Mouse (Mus musculus): ENCODE results near the gene Stil.
"Not testable (repeated sequence)": the region's sequence is repeated elsewhere in the genome, so short reads cannot be mapped to it uniquely, and the experiment has no call there.

Gene Stil

DNA sequence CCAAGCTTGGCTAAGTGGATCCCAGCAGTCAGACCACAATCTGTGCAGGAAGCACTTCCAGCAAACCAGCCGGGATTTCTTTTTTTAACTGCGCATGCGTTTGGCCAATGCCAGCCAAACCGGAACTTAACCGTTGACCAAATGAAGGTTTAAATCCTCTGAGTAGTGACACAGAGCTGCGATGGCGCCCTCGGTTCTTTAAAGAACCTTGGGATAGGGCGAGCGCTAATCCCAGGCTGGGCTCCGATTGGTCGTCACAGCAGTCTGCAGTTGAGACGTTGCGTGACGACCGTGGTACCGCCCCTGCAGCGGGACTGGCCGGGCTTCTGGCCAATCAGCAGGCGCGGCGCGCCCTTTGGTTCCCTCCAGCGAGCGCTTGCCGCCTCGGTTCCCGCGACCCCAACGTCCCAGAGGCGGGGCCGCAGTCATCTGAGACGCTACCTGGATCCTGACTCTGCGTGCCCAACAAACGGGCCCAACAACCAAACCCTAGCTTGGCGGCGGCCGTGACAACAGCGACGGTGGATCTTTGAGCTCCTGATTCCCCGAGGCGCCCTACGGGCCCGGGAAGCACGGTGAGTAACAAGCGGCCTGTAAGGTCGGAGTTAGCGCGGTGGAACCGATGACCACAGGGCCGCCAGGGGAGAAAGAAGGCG is at the start of gene Stil:
TSS of gene Stil (plus strand) at position 387 of the 656 bp plus-strand sequence.
- in situ Hi-C loops (cut with MboI) = no loop called here

DNA sequence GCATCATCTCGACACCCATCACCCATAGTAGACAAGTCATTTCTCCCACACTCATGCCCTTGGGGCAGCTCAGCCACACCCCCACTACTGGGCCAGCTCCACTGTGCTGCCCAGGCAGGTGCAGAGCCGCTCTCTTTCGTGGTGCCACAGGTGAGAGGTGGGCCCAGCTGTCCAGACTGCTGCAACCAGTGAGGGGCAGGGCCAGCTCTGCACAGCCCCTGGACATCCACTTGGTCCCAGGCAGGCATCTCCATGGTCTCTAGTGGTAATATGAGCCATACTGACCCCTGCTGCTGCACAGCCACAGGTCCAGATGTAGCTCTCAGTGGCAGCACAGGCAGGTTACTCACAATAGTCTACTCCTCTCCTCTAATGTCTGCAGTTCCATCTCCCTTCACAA is 46.8 kb upstream of the Stil start:
- in situ Hi-C loops (cut with MboI) = no loop called here

DNA sequence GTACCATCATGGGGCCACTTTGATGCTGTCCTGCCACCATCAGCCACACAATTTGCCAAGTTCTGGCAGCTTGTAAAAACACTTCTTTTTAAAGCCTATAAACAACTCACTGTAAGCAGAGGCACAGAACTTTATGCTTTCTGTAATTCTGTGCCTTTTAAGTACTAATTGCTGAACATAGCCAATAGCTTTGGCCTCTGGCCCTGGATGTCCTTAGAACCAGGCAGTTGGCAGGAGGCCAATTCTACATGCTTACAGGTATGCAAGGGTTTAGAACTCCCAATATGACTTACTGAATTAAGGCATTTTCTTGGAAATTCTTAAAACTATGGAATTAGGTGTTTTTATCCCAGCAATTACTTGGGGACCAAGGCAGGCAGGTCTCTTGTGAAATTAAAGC is 42.6 kb upstream of the Stil start:
- in situ Hi-C loops (cut with MboI) = no loop called here

DNA sequence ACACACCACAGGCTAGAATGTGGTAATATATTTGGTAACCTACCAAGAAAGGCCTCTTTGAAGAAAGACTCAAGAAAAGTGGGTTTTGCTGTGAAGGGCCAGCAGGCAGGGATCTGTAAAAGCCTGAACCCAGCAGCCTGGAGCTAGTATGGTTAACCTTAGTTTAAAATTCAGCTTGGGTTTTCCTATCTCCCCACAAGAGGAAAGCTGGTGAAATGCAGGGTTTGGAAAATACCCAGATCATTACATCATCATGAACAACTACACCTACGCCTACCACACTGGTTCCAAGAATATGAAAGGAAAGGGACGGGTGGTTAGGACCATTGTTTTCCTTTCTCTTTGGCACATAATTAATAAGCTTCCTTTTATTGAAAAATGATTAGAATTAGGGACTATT is 41.7 kb upstream of the Stil start:
- in situ Hi-C loops (cut with MboI) = no loop called here

DNA sequence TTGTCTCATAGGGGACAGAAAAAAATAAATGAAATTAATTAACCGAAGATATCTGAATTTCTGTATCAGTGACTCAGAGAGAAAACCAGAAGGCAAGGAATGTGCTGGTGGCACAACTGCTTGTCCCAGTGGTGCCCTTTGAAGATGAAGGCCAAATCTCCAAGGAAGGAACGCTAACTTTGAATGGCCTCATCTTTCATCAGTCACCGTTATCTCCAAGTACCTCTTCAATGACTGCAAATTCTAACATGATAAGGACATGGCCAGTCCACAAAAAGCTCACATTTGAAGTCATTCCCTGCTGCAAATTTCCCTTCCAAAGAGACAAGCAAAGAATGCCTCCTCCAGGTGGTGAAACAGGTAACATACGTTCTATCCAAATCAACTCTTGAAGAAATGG is 41.2 kb upstream of the Stil start:
- in situ Hi-C loops (cut with MboI) = no loop called here

DNA sequence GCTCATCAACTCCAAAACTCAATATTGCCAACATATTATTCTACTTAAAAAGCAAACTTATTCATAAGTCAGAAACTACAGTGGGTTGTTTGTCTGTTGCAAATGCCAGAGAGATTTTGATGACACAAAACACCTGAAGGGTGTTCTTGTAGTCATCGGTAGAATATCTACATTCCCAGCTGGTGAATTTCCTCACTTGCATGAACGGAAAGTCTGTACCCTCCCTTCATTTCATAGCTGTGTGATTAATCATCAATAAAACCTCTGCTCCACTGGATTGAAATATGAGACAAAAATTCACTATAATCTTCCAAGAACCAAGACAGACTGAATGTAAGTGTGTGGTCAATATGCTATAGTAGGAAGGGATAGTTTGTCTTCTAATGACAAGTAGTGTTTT is 40.4 kb upstream of the Stil start:
- in situ Hi-C loops (cut with MboI) = no loop called here

DNA sequence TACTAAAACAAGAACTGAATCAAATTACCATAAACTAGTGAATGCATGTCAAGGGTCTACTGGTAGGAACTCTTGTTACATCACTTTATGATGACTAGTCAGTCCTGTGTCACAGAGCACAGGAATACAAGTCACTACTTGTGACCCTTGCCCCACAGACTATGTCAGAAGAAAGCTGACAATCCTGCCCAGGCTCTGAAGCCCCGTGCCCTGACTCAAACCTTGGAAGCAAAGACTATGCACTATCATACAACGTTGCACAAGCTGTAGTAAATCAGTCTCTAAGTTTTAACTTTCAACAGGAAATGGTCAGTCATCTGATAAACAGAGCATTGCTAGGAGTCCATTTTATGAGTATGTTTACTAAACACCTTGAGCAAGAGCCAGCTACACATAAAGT is 39.1 kb upstream of the Stil start:
- in situ Hi-C loops (cut with MboI) = not testable (repeated sequence)

DNA sequence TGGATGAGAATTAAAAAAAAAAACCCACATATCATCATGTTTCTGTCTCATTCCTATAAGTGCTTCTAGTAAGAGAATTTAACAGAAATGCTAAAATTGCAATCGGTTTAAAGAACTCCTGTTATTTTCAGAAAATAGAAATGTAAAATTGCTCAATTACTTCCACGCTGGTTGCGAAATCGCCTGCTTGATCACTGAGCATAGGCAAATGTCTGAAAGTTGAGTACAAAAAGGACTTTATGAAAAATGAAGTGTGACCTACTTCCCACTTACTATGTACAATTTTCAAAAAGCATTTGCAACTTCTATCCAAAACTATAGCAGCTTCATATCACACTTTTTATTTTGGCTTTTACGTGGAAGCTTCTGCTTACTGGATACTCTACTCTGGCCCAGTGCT is 29.2 kb upstream of the Stil start:
- in situ Hi-C loops (cut with MboI) = no loop called here

DNA sequence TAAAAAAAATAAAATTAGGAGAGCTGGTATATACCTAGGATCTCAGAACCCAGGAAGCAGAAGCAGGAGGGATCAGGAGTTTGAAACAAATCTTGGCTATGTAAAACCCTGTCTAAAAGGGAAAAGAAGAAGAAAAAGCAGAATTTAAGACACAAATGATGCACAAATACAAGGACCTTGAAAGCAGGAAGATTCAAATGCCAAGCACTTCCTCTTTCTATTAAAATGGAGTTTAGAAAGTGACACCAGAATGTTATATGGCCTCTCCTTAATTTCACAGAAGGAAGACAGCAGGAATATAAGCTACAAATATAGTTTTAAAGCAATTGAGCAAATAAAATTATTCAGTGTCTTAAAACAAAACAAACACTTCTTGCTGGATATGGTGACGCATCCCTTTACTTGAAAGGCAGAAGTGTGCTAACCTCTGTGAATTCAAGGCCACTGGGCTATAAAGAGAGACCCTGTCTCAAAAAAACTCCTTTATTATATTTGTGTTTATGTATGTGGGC is 26.7 kb upstream of the Stil start:
- in situ Hi-C loops (cut with MboI) = no loop called here

DNA sequence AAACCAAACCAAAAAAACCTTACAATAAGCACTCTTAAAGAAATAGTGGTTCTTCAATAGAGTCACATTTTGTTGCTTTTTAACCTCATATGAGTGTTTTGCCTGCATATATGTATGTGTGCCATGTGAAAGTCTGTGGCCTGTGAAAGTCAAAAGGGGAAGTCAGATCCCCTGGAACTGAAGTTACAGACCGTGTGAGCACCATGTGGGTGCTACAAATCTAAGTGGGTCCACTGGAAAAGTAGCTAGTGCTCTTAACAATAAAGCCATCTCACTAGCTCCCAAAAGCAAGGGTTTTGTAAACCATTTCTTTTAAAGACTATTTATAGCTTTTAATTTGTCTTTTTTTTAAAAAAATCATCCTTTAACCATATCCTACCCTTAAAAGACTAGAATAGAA is 17.3 kb upstream of the Stil start:
- in situ Hi-C loops (cut with MboI) = no loop called here

DNA sequence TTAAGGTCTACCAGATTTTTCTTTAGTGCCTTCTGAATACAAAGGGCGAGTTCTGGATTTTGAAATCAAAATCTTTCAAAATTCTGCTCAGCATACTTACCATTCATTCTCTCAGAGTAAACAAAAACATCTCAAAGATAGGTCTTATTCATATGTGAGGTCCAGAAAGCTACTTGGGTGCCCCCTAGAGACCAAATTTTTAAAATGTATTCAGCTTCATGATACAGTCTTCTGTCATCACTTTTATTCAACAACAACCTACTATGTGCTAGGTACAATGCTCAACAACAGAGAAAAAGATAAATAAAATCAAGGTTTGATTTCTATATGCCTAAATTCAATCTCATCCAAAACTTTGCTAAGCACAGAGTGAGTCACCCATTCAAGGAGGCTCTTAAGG is 16.9 kb upstream of the Stil start:
- in situ Hi-C loops (cut with MboI) = no loop called here

DNA sequence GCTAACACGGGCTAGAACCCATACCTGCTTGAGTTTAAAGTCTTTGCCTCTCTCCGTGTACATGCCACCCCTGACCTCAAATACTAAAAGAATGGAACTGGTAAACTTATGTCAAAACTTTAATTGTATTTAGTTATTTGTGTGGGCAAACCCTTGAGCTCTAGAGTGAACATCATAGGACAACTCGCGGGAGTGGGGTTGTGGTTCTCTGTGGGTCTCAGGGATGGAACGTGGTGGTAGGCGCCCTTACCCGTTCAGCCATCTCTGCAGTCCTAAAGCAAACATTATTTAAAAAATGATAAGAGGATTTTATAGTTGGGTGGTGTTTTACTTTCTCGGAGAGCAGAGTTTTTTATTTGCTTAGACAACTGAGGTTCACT is 13.8 kb upstream of the Stil start:
- in situ Hi-C loops (cut with MboI) = no loop called here

DNA sequence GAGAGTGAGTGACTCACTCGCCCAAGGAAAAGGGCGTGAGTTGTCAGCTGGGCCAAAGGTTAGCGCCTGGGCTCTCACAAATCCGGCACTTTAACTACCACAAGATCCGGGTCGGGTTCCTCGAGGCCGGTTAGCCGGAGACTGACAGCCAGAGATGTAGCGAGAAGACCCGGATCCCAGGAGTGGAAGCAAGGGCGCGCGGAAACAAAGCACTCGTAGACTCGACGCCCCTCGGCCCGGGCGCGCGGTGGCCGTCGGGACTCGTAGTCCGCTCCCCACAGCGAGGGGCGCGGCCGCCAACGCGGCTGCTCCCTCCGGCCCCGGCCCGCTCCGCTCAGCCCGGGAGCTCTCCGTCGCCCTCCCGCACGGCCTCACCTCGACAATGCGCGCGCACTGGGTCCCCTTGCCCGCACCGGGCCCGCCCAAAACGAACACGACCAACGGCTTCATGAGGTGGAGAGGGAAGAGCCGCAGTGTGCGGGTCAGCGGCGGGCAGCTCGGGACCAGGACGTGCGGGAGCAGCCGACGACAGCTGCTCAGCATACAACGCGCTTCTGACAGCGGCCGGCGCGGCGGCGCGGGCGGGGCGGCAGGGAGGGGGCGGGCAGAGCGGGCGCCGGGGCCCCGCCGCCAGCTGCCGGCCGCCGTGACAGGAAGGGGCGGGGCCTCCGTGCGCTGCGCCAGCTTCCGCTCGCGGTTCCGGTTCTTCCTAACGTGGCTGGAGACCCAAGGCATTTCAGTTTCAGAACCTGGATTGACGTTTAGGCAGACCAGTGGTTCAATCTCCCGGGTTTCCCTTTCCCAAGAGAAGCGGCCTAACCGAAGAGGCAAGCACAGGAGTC is 13.1 kb upstream of the Stil start, which contains the start of gene Cmpk1:
TSS of gene Cmpk1 (minus strand) at position 651 of the 842 bp plus-strand sequence.
- in situ Hi-C loops (cut with MboI) = no loop called here

DNA sequence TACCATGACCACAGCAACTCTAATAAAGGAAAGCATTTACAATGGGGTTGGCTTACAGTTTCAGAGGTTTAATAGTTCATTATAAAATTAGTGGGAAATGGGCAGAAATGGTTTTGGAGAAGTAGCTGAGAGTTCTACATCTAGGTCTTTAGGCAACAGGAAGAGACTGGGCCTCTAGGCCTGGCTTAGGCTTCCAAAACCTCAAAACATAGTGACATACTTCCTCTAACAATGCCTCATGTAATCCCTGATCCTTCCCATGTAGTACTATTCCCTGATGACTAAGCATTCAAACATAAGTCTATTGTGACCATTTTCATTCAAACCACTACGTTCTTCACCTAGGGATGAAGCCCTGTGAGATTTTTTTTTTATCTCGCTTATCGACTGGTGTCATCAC is 5.7 kb upstream of the Stil start:
- in situ Hi-C loops (cut with MboI) = no loop called here

DNA sequence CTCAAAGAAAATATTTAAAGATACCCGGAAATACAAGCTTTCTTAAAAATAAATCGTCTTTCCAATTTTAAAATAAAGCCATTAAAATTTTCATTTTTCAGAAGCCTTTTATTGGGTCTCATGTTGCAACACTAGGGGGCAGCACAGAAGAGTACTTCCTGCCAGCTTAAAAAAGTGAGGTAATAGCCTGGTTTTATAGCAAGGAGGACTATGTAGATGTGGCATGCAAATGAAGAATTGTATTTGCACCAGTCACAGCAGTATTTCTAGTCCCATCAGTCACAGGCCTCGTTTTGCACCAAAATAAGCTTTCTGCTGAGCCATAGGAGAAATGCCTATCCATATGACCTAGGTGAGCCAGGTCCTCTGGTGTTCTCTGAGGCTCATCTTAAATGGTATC is 2.9 kb upstream of the Stil start:
- in situ Hi-C loops (cut with MboI) = no loop called here

DNA sequence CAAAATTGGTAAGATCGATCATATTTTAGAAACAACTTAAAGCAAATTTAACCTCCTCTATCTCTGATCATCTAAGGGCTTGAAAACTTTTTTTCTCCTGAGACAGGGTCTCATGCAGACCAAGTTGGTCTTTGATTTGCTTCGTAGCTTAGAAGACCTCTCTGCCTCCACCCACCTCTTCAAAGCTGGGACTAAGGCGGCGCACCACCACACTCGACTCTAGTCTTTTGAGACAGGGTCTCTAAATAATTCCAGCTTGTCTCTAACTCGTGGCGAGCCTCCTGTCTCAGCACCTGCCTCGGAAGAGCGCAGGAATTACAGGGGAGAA is 550 bp upstream of the Stil start:
- in situ Hi-C loops (cut with MboI) = no loop called here

DNA sequence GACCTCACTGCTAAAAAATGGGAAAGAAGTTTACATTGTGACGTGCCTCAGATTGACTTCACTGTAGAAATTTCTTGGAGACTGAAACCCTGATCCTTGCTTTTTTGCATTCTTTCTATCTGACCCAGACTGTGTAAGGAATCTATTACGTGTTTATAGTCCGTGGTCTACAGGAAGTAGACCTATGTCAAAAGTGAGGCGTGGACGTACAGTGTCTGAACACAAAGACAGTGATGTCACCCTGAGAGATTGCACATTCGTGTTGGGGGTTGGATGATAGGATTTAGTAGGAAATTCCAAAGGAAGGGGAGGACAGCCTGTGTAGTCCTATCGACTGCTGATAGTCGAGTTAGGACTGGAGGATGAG is 453 bp downstream of the Stil start:
- in situ Hi-C loops (cut with MboI) = no loop called here

DNA sequence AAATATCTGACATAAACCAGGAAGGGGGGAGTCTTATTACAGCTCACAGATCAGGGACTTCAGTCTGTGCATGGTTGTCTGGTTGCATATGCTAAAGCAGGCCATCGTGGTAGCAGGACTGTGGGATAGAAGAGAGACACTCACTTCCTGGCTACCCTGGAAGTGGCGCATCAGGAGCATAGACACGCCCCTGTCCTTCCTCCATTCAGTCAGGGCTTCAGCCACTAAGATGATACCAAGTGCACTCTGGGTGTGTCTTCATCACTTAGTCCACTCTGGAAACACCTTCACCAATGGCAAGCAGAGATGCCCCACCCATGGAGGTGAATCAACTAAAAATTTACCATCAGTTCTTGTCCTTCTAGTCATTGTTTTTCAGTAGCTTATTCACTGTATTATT is 14.3 kb downstream of the Stil start:
- in situ Hi-C loops (cut with MboI) = no loop called here

DNA sequence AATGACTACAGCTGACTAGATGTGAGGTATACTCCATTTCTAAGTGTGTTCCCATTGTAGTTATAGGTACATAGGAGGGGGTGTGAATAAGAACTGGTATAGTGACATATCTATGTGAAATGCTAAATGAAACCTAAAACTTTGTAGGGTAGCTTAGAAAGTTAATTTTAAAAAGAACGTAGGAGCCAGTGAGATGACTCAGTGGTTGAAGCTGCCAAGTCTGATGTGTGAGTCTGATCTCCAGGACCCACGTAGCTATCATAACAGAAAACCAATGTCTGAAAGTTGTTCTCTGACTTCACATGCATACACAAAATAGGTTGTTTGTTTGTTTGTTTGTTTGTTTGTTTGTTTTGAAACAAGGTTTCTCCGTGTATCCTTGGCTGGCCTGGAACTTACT is 20.0 kb downstream of the Stil start:
- in situ Hi-C loops (cut with MboI) = no loop called here

DNA sequence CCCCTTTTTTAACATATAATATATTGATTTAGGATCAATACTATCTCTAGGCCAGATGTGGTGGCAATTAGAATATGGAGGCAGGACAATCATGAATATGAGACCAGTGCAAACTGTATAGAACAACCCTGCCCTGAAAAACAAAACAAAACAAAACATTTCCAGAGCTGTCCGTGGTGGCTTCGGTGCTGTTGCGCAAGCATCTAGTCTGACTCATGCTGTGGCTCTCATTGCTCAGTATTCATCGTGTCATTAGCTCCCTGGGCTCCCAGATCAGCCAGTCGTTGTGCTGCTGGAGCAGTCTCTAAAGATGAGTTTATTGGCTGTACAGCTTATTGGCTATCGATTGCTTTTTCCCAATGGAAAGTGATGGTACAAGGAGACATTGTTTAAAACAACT is 35.1 kb downstream of the Stil start:
- in situ Hi-C loops (cut with MboI) = no loop called here

DNA sequence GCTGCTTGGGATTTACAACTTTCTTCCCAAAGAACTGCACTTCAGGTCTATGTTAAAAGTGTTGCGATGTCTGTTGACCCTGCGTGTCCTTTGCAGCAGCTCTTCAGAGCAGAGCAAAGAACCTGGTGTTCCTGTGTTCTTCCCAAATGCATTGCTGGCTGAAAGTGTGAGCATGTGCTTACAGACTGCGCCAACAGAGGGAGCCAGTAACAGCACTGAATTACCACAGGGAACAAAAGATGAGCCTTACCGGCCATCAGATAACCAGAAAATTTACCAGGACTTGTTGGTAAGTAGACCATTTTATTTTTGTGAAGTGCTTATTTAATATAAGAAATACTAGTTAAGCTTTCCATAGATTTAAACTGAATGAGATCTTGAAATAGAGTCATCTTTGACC is 38.3 kb downstream of the Stil start:
- in situ Hi-C loops (cut with MboI) = no loop called here

DNA sequence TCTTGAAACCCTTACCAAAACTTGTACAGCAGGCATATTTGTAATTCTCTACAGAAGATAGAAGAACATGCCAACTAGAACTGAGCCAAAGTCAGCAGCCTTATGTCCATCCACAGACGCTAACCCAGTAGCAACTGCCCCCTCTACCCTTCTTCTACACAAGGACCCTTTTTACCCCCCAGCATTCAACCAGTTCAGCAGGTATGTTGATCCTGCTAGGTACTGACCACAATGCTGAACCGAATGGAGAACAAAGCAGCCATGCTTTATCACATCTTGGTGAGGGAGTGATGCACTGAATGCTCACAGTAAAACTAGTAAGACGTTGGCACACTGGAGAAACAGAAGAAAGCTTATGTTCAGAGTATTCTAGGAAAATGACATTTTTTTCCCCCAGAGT is 45.7 kb downstream of the Stil start:
- in situ Hi-C loops (cut with MboI) = no loop called here

DNA sequence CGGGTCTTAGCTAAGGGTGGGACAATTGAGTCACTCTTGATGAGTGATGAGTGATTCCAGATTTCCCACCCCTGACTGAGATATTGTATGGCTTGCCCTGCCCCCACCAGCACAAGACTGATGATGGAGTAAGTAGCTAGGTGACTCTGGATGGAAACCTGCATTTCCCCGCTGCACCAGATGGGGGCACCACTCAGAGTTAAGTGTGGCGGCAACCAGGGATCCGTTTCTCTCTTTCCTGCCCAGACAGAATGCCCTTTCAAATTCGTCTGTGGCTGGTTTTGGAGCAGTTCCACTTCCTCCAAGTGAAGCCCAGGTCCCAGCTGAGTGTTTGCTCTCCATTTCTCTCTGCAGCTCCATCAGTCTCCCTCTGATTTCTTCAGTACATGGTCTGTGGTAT is 47.8 kb downstream of the Stil start:
- in situ Hi-C loops (cut with MboI) = no loop called here

DNA sequence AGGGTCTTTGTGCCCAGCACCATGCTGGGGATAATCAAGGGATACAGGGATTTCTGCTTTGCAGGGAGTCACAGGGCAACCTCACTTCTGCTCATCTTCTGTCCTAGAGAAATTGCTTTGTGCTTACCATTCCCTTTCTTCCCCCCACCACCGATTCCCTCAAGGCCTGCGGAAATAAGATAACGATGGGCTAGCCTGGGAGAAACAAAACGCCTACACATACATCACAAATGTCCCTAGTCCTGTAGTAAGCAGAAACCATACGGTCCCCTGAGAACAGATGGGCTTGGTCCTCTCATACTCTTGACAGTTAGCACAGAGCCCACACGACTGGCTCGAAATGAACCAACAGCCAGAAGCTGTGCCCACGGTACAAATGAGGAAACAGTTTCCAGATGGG is 48.2 kb downstream of the Stil start:
- in situ Hi-C loops (cut with MboI) = no loop called here
